Mouse (Mus musculus) left cerebral cortex, postnatal 36 days (tissue): ENCODE data around the gene Zfp599. TPM values are rescaled to one million over a fixed set of nuclear protein-coding genes. Genes with fewer than 3 reads are reported as not detected.

Experiments used
- DNase-seq, 2 experiments: peaks; one replicate each; pipeline ENCODE4 v3.0.0; 2021 to 2022; ENCODE audit warnings: low spot score in 2 of 2, mixed read lengths in 1 of 2
- intact Hi-C: fragments of 180-260 bp; cut with DNase I; formaldehyde crosslinking; loops from one replicate; pipeline ENCODE4 v1.15.1; 2025
- total RNA-seq, 2 experiments: library from RNA; stranded (reverse); gene quantifications; 2 replicates each; pipeline ENCODE4 v1.2.3; 2021

The Zfp599 gene
- total RNA-seq, 2 experiments from 2014 or later = 4.3 to 4.4 TPM

- intact Hi-C loops = loop anchor here (1.0 kb wide), 1 partner anchor 69 kb away; the partner anchor contains the start of gene Pigyl
- no peak for DNase-seq
Measured at GRCm38 (mm10) chr9:22224536-22225503, 34.9 kb downstream of the Zfp599 start.

GRCm38 (mm10) chr9:22224066-22224465 lies 35.6 kb downstream of the Zfp599 start:
- no peak for DNase-seq
- intact Hi-C loops = no loop called here

GRCm38 (mm10) chr9:22217858-22218493 lies 41.7 kb downstream of the Zfp599 start:
- DNase-seq = no peak

GRCm38 (mm10) chr9:22216705-22217104 lies 43.0 kb downstream of the Zfp599 start:
- DNase-seq = no peak
- intact Hi-C loops = no loop called here

More at GRCm38 (mm10) chr9:22217858-22218493, 41.7 kb downstream of the Zfp599 start:
- intact Hi-C loops = no loop called here

GRCm38 (mm10) chr9:22214549-22214948 lies 45.1 kb downstream of the Zfp599 start:
- intact Hi-C loops = no loop called here
- no peak for DNase-seq

GRCm38 (mm10) chr9:22213785-22214194 lies 45.9 kb downstream of the Zfp599 start:
- intact Hi-C loops = no loop called here
- DNase-seq = no peak

Other genes starting within 250 kb of the Zfp599 start
- 100 to 1,000 TPM; 155 to 158 TPM for gene Elavl3, start 207.9 kb downstream of the Zfp599 start, total RNA-seq
- gene Gm49318, start 188.6 kb downstream of the Zfp599 start, total RNA-seq = 1 to 10 TPM; 3.0 to 5.5 TPM
- gene Zfp653, start 188.5 kb downstream of the Zfp599 start, total RNA-seq = 10 to 100 TPM; 18.7 to 22.8 TPM
- gene Ecsit, start 174.5 kb downstream of the Zfp599 start, total RNA-seq = 10 to 100 TPM; 42.3 to 48.2 TPM
- under 1 TPM; 0.44 to 0.93 TPM for gene Cnn1, start 160.7 kb downstream of the Zfp599 start, total RNA-seq
- gene Elof1, start 142.7 kb downstream of the Zfp599 start, total RNA-seq = 10 to 100 TPM; 58.8 to 75.1 TPM
- under 1 TPM in 1 of 2 experiments, not detected in 1; 0.62 TPM for gene Acp5, start 124.2 kb downstream of the Zfp599 start, total RNA-seq
- gene Pigyl, start 103.0 kb downstream of the Zfp599 start, total RNA-seq = 10 to 100 TPM; 45.7 to 46.6 TPM
- not detected for gene Zfp872, start 71.8 kb downstream of the Zfp599 start, total RNA-seq
- gene Zfp809, start 34.2 kb downstream of the Zfp599 start, total RNA-seq = 10 to 100 TPM; 19.1 to 23.6 TPM
- gene Zfp810, start 47.8 kb upstream of the Zfp599 start, total RNA-seq = 10 to 100 TPM; 16.5 to 20.4 TPM
- gene Anln, start 129.3 kb upstream of the Zfp599 start, total RNA-seq = 10 to 100 TPM; 12.1 to 12.5 TPM
- 1 to 10 TPM; 6.9 to 7.9 TPM for gene 9530077C05Rik, start 151.6 kb upstream of the Zfp599 start, total RNA-seq
- gene Gm17545, start 194.4 kb upstream of the Zfp599 start, total RNA-seq = not detected
- gene Rp9, start 209.8 kb upstream of the Zfp599 start, total RNA-seq = 10 to 100 TPM; 43.4 to 43.5 TPM
- 10 to 100 TPM; 36.7 to 37.6 TPM for gene Bbs9, start 215.8 kb upstream of the Zfp599 start, total RNA-seq